Mouse (Mus musculus): ENCODE data around the gene Ephb2. TPM values are rescaled to one million over a fixed set of nuclear protein-coding genes. Genes with fewer than 3 reads are reported as not detected.

Gene Ephb2
- polyA plus RNA-seq, 1 experiment from 2014 or later, result 3.3 TPM

- DNase-seq (ENCODE audit: low spot score), result no peak
Measured at GRCm38 (mm10) chr4:136610387-136610856, 225.4 kb downstream of the Ephb2 start, which contains the start of gene Tex46. TSS of gene Tex46 (plus strand) at chr4:136610437.

- DNase-seq (ENCODE audit: low spot score), result no peak
Measured at GRCm38 (mm10) chr4:136605756-136606485, 229.9 kb downstream of the Ephb2 start.

- DNase-seq (ENCODE audit: low spot score), result peak; percentile 95
Measured at GRCm38 (mm10) chr4:136602568-136602967, 233.2 kb downstream of the Ephb2 start, which contains the start of gene Kdm1a. TSS of gene Kdm1a (minus strand) at chr4:136602723.

- peak; percentile 50 for DNase-seq (ENCODE audit: low spot score)
Measured at GRCm38 (mm10) chr4:136602018-136602554, 233.7 kb downstream of the Ephb2 start.

- DNase-seq (ENCODE audit: low spot score), result peak; percentile 32
Measured at GRCm38 (mm10) chr4:136601476-136601875, 234.3 kb downstream of the Ephb2 start.

- DNase-seq (ENCODE audit: low spot score), result no peak
Measured at GRCm38 (mm10) chr4:136600536-136600935, 235.3 kb downstream of the Ephb2 start.

GRCm38 (mm10) chr4:136599869-136600268 lies 235.9 kb downstream of the Ephb2 start:
- DNase-seq (ENCODE audit: low spot score), result no peak

- no peak for DNase-seq (ENCODE audit: low spot score)
Measured at GRCm38 (mm10) chr4:136598268-136598876, 237.4 kb downstream of the Ephb2 start.

Small RNAs within 50 kb of the gene (microRNA-seq; reads per million reads assigned to microRNA genes)
- gene Gm22180 (ENCODE audit: borderline number of aligned reads), result not detected

Other genes with a start within 250 kb of the Ephb2 start
- gene Kdm1a, start 233.3 kb downstream of the Ephb2 start, polyA plus RNA-seq (2015; fragmentation: Nextera tagmentation; extraction: Ambion mirVana), result 29.0 and 38.1 TPM in 2 replicates
- not detected in 2 replicates for gene Tex46, start 225.6 kb downstream of the Ephb2 start, polyA plus RNA-seq (2015; fragmentation: Nextera tagmentation; extraction: Ambion mirVana)
- 0.05 and 0.12 TPM in 2 replicates for gene Lactbl1, start 213.4 kb downstream of the Ephb2 start, polyA plus RNA-seq (2015; fragmentation: Nextera tagmentation; extraction: Ambion mirVana)
- 124 and 132 TPM in 2 replicates for gene C1qb, start 50.2 kb upstream of the Ephb2 start, polyA plus RNA-seq (2015; fragmentation: Nextera tagmentation; extraction: Ambion mirVana)
- 75.3 and 77.9 TPM in 2 replicates for gene C1qc, start 57.1 kb upstream of the Ephb2 start, polyA plus RNA-seq (2015; fragmentation: Nextera tagmentation; extraction: Ambion mirVana)
- 98.7 and 110 TPM in 2 replicates for gene C1qa, start 62.8 kb upstream of the Ephb2 start, polyA plus RNA-seq (2015; fragmentation: Nextera tagmentation; extraction: Ambion mirVana)
- gene Epha8, start 120.8 kb upstream of the Ephb2 start, polyA plus RNA-seq (2015; fragmentation: Nextera tagmentation; extraction: Ambion mirVana), result 0.08 TPM in 2 replicates
- gene Zbtb40, start 212.8 kb upstream of the Ephb2 start, polyA plus RNA-seq (2015; fragmentation: Nextera tagmentation; extraction: Ambion mirVana), result 2.8 and 3.0 TPM in 2 replicates